Comparison of ENCODE assay signal across 14 mouse cellular contexts in the genomic region with DNA sequence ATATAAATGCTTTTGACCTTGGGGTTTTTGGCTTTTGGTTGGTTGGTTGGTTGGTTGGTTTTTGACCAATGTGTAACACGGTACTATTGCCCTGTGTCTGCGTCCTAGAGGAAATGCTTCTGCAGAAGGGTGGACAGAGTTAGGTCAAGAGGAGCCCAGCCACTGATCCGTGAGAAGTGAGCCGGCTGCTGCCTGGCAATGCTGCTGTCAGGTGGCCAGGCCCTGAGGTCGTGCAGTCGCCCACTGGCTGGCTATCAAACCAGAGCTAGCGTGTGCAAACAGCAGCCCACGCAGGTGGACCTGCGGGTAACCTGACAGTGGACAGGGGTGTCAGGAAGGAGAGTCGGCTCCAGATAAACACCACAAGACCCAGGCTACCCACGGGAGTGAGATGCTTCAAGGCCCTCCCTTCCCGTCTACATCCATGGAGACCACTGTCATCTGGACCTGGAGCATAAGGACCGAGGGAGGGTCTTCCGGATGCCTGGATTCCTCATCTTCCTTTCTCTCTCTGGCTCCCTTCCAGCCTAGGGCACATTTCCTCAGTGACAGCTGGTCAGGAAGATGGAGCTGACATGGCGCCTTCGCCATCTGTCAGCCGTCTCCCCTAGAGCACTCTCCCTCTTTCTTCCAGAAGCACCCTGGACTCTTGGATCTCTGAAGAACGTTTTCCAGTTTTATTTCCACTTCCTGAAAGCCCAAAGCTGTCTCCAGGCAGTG. TPM values are rescaled to one million over a fixed set of nuclear protein-coding genes. Genes with fewer than 3 reads are reported as not detected.
DNase-seq lines count a peak whose midpoint lies in the region; ATAC-seq and TF ChIP-seq lines count a peak whose summit lies in the region.
"Had no signal": no experiment of that assay in that cellular context is flagged by ENCODE, and none has a peak within 500 bp of the region (broad histone marks: within the 10 kb centered on the region; RNA-seq: fewer than 3 reads in every experiment).

No protein-coding gene starts in this region.

- TF ChIP-seq CTCF in lung, adult 2 months (IDR thresholded peaks at IDR 0.05; ENCODE audit: insufficient read depth, low read length) = no peak

- H3K4me3 ChIP-seq in embryonic facial prominence, embryonic 10.5 days = no peak overlapping the region
- H3K4me3 ChIP-seq in hindbrain, embryonic 15.5 days = no peak overlapping the region
- H3K4me3 ChIP-seq in midbrain, embryonic 16.5 days (ENCODE audit: low read depth, low read length) = no peak overlapping the region
- no peak overlapping the region for H3K4me3 ChIP-seq in lung, adult 2 months (replicated peaks; ENCODE audit: extremely low read depth, low read depth, low read length)

- no peak overlapping the region for H3K9ac ChIP-seq in hindbrain, embryonic 15.5 days
- no peak overlapping the region for H3K9ac ChIP-seq in midbrain, embryonic 16.5 days (ENCODE audit: low read depth, low read length)
- H3K9ac ChIP-seq: liver, postnatal 0 days had no signal

- ATAC-seq in hindbrain, embryonic 15.5 days (ENCODE audit: low FRiP score, low read depth) = peak; percentile 53
- no peak for ATAC-seq in midbrain, embryonic 16.5 days
- ATAC-seq in granulocyte monocyte progenitor cell, adult 5-6 weeks (replicated peaks; ENCODE audit: poor library complexity, severe bottlenecking) = no peak
- ATAC-seq: intestine, embryonic 16.5 days; liver, postnatal 0 days had no signal

- no peaks in the 10 kb centered on the region; the same call in 1 of the 2 replicates for H3K27me3 ChIP-seq in embryonic facial prominence, embryonic 10.5 days (replicated peaks; ENCODE audit: low read depth, poor library complexity, severe bottlenecking)
- H3K27me3 ChIP-seq in hindbrain, embryonic 15.5 days = no peaks in the 10 kb centered on the region
- no peaks in the 10 kb centered on the region for H3K27me3 ChIP-seq in midbrain, embryonic 16.5 days (ENCODE audit: control insufficient read depth, insufficient read depth, low read depth, low read length)

- 87% methylated on average over 18 of the region's 18 CpGs for WGBS in embryonic facial prominence, embryonic 10.5 days
- WGBS in hindbrain, embryonic 15.5 days = 63% methylated on average over 18 of the region's 18 CpGs
- WGBS in midbrain, embryonic 16.5 days = 72% methylated on average over 18 of the region's 18 CpGs
- 75% methylated on average over 18 of the region's 18 CpGs for WGBS in lung, adult 2 months

- intact Hi-C loops in left cerebral cortex, postnatal 4 days (cut with DNase I) = no loop called here

- no peaks in the 10 kb centered on the region for H3K9me3 ChIP-seq in embryonic facial prominence, embryonic 10.5 days
- H3K9me3 ChIP-seq in hindbrain, embryonic 15.5 days = no peaks in the 10 kb centered on the region
- H3K9me3 ChIP-seq in midbrain, embryonic 16.5 days (replicated peaks; ENCODE audit: control insufficient read depth, low read length, poor library complexity, severe bottlenecking) = no peaks in the 10 kb centered on the region

- no peak overlapping the region for H3K4me2 ChIP-seq in hindbrain, embryonic 15.5 days
- no peak overlapping the region for H3K4me2 ChIP-seq in midbrain, embryonic 16.5 days (ENCODE audit: low read length)
- H3K4me2 ChIP-seq: heart, embryonic 11.5 days had no signal

- H3K36me3 ChIP-seq in embryonic facial prominence, embryonic 10.5 days (replicated peaks) = no peaks in the 10 kb centered on the region
- H3K36me3 ChIP-seq in hindbrain, embryonic 15.5 days = no peaks in the 10 kb centered on the region
- H3K36me3 ChIP-seq in midbrain, embryonic 16.5 days (ENCODE audit: control insufficient read depth, insufficient read depth, low read length) = no peaks in the 10 kb centered on the region

- H3K4me1 ChIP-seq in embryonic facial prominence, embryonic 10.5 days = peaks cover 34% of the 10 kb centered on the region
- H3K4me1 ChIP-seq in hindbrain, embryonic 15.5 days (replicated peaks) = peaks cover 25% of the 10 kb centered on the region
- peaks cover 12% of the 10 kb centered on the region for H3K4me1 ChIP-seq in midbrain, embryonic 16.5 days (ENCODE audit: control insufficient read depth, insufficient read depth, low read length)
- H3K4me1 ChIP-seq in lung, adult 2 months (ENCODE audit: control insufficient read depth, insufficient read depth, low read length) = no peaks in the 10 kb centered on the region

- H3K27ac ChIP-seq in embryonic facial prominence, embryonic 10.5 days (replicated peaks) = peak overlapping the region; percentile 51
- H3K27ac ChIP-seq in hindbrain, embryonic 15.5 days (replicated peaks) = peak overlapping the region; percentile 57; the same call in 1 of the 2 replicates
- H3K27ac ChIP-seq in midbrain, embryonic 16.5 days (ENCODE audit: low read length) = peak overlapping the region; percentile 59; the same call in 1 of the 2 replicates

- no peak for TF ChIP-seq POLR2A in lung, adult 2 months (IDR thresholded peaks at IDR 0.05; ENCODE audit: borderline replicate concordance, extremely low read depth, low read depth, low read length)

- DNase-seq in left cerebral cortex, postnatal 4 days = peak; percentile 89
- no peak for DNase-seq in left cerebral cortex, adult 18-20 months (ENCODE audit: low spot score in 2 of 2)
- DNase-seq in embryonic facial prominence, embryonic 10.5 days (ENCODE audit: low spot score) = no peak
- DNase-seq in lung, adult 2 months = no peak
- DNase-seq in spleen, adult 18-20 months = no peak
- DNase-seq: adrenal gland, adult 2 months; liver, postnatal 0 days; thymus, postnatal 36 days had no signal

RNA-seq across cellular contexts. Expression of a gene that starts 18.5 kb away (rescaled TPM):
- 10 to 100 TPM; 21.2 to 23.0 TPM for total RNA-seq in left cerebral cortex, postnatal 4 days (2021)
- 10 to 100 TPM; 30.0 to 35.9 TPM for total RNA-seq in left cerebral cortex, adult 18-20 months (2021)
- polyA plus RNA-seq in embryonic facial prominence, embryonic 10.5 days (2016; fragmentation: Nextera tagmentation; extraction: Ambion mirVana) = 2.1 and 4.2 TPM in 2 replicates
- 26.8 and 28.1 TPM in 2 replicates for polyA plus RNA-seq in hindbrain, embryonic 15.5 days (2015; fragmentation: Nextera tagmentation; extraction: Ambion mirVana)
- polyA plus RNA-seq in midbrain, embryonic 16.5 days (2015; fragmentation: Nextera tagmentation; extraction: Ambion mirVana) = 15.5 and 17.3 TPM in 2 replicates
- polyA plus RNA-seq in lung, adult 2 months (2012; rRNA removed) = 2.6 and 4.0 TPM in 2 replicates
- total RNA-seq in granulocyte monocyte progenitor cell, adult 5-6 weeks (2014; fragmentation: Nextera tagmentation) = 0.13 and 1.2 TPM in 2 replicates
- total RNA-seq in granulocyte monocyte progenitor cell, adult 5-6 weeks (2017) = not detected in 2 replicates
- total RNA-seq: megakaryocyte, adult 5-6 weeks had no signal

RNA-seq across cellular contexts. Expression of a gene that starts 48.3 kb away (rescaled TPM):
- total RNA-seq in left cerebral cortex, postnatal 4 days (2021) = 10 to 100 TPM; 36.2 to 36.4 TPM
- 10 to 100 TPM; 47.3 to 51.8 TPM for total RNA-seq in left cerebral cortex, adult 18-20 months (2021)
- 27.4 and 28.1 TPM in 2 replicates for polyA plus RNA-seq in embryonic facial prominence, embryonic 10.5 days (2016; fragmentation: Nextera tagmentation; extraction: Ambion mirVana)
- 39.4 and 42.6 TPM in 2 replicates for polyA plus RNA-seq in hindbrain, embryonic 15.5 days (2015; fragmentation: Nextera tagmentation; extraction: Ambion mirVana)
- 32.4 and 36.3 TPM in 2 replicates for polyA plus RNA-seq in midbrain, embryonic 16.5 days (2015; fragmentation: Nextera tagmentation; extraction: Ambion mirVana)
- polyA plus RNA-seq in lung, adult 2 months (2012; rRNA removed) = 43.9 and 45.9 TPM in 2 replicates
- 39.1 and 63.6 TPM in 2 replicates for total RNA-seq in granulocyte monocyte progenitor cell, adult 5-6 weeks (2014; fragmentation: Nextera tagmentation)
- total RNA-seq in granulocyte monocyte progenitor cell, adult 5-6 weeks (2017) = 11.3 and 22.8 TPM in 2 replicates

RNA-seq across cellular contexts. Expression of a gene that starts 49.2 kb away (rescaled TPM):
- 10 to 100 TPM; 23.5 to 26.1 TPM for total RNA-seq in left cerebral cortex, postnatal 4 days (2021)
- total RNA-seq in left cerebral cortex, adult 18-20 months (2021) = 10 to 100 TPM; 13.9 to 15.3 TPM
- 17.0 and 17.2 TPM in 2 replicates for polyA plus RNA-seq in embryonic facial prominence, embryonic 10.5 days (2016; fragmentation: Nextera tagmentation; extraction: Ambion mirVana)
- polyA plus RNA-seq in hindbrain, embryonic 15.5 days (2015; fragmentation: Nextera tagmentation; extraction: Ambion mirVana) = 34.2 and 35.0 TPM in 2 replicates
- 37.6 and 38.5 TPM in 2 replicates for polyA plus RNA-seq in midbrain, embryonic 16.5 days (2015; fragmentation: Nextera tagmentation; extraction: Ambion mirVana)
- 15.3 and 16.9 TPM in 2 replicates for polyA plus RNA-seq in lung, adult 2 months (2012; rRNA removed)
- total RNA-seq in granulocyte monocyte progenitor cell, adult 5-6 weeks (2014; fragmentation: Nextera tagmentation) = 24.8 and 37.0 TPM in 2 replicates
- total RNA-seq in granulocyte monocyte progenitor cell, adult 5-6 weeks (2017) = 30.5 and 36.9 TPM in 2 replicates
